Mouse (Mus musculus): Measurements from ENCODE around the gene Ankrd13a.

Gene Ankrd13a

DNA sequence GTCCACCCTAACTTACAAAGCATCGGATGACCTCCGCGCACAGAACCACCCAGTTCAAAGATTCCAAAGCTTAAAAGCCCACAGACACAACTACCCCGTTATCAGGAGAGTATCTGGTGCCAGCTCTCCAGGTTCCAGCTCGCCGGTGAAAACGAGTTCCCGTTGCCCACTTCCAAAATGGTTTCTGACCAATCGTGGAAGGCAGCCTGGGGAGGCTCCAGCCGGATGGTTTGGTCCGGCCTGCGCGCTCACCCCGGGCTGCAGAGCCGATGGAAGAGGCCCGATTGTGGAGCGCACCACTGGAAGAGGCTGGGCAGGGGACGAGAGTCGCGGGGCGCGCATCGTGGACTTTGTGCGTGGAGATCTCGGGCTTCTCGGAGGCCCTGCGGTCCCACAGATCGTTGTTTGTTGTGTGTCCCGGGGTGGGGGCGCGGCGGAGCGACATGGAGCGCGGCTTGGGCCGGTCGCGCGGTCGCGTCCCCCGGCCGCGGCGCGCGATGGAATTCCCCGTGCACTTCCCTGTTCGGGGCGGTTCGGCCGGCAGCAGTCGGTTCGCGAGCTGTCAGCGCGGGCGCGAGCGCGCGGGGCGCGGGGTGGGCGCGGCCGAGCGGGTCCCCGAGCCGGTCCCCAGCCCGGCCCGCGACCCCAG lies at the start of gene Ankrd13a:
Gene Ankrd13a, plus strand, starts transcription at position 275 of the 649 bp plus-strand sequence.
- in situ Hi-C loops (cut with MboI, MseI): loop anchor here in 1 of 2 experiments (10.0 kb wide), 1 partner anchor 1190 kb away; no protein-coding TSS in a partner anchor

DNA sequence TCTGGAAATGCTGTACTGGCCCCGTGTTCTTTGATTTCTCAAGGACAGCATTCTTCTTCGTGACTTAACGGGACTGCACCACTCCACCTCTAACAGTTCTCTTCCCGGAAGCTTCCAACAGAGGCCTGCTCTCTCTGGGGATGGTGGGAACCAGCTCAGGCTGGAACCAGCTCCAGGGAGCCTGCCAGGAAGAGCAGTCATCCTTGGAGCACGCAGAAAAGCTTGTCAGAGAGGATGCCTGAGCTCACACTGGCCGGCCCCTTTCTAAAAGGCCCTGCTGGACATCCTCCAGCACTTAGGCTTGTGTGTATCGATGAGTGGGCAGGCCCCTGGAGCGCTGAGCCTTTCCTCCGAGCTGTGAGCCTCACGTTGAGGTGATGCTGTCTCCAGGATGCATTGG lies 46.3 kb upstream of the Ankrd13a start:
- in situ Hi-C loops (cut with MboI, MseI): no loop called here

DNA sequence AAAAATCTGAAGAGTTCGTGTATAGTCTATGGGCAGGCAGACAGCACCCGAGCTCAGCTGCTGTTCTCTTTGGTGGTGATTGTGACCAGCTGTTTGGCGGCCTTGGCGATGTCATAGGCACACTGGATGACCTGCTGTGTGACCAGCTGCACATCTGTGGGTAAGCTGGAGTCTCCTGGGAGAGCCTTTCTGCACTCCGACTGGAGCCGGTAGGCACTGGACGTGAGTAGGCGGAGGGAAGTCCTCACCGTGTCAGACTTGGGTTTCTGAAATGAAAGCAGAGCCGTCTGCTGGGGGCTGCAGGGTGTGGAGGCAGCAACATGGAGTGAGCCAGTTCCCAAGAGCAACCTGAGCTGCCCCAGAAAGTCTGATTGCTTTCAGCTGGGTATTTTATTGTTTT lies 44.3 kb upstream of the Ankrd13a start:
- in situ Hi-C loops (cut with MboI, MseI): no loop called here

DNA sequence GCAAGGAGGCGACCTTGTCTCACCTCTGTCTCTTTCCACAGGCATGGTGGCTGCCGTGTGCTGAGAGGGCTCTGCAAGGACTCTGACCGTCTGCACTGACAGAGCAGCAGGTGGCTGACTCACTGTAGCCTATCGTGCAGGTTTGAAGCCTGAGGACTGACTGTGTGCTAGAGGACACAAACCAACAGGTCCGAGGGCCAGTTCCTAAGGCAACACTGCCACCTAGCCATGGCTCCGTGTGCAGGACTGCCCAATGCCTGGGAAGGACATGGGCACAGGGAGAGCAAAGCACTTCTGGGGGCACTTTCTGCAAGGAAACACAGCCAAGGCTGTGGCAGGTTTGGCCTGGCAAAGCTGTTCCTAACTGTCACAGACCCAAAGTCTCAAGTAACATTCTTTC lies 43.0 kb upstream of the Ankrd13a start:
- in situ Hi-C loops (cut with MboI, MseI): no loop called here

DNA sequence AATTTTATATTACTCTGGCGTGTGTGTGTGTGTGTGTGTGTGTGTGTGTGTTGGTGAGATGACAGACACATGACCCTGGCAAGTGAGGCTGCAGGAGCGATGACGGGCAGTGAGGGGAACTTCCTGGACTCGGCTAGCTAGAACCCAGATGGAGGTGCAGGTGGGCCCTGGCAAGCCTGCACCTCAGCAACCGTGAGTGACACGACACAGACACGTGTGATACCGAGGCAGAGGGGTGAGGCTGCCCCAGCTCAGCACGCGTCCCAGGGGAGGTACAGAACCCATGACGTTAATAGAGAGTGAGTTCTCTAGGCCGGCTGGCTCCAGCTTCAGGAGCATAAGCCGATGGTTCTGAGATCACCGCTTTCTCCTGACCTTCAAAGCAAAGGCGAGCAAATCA lies 42.5 kb upstream of the Ankrd13a start:
- in situ Hi-C loops (cut with MboI, MseI): no loop called here

DNA sequence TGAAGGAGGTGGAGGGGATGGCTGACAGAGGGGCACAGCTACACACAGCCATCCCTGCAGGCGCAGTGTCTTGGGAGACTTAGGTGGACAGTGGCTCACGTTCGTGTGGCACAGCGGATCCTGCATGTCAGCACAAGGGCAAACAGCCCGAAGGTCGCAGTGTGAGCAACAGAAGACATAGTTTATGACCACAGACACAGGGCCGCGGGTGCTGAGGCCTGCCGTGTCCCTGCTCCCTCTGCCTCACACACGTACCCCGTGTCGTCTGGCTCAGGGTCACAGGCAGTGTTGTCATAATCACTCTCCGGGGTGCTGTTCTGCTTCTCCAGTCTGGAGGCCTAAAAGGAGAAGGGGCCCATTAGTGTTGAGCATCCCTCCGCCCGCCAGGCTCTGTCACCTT lies 40.9 kb upstream of the Ankrd13a start:
- in situ Hi-C loops (cut with MboI, MseI): no loop called here

DNA sequence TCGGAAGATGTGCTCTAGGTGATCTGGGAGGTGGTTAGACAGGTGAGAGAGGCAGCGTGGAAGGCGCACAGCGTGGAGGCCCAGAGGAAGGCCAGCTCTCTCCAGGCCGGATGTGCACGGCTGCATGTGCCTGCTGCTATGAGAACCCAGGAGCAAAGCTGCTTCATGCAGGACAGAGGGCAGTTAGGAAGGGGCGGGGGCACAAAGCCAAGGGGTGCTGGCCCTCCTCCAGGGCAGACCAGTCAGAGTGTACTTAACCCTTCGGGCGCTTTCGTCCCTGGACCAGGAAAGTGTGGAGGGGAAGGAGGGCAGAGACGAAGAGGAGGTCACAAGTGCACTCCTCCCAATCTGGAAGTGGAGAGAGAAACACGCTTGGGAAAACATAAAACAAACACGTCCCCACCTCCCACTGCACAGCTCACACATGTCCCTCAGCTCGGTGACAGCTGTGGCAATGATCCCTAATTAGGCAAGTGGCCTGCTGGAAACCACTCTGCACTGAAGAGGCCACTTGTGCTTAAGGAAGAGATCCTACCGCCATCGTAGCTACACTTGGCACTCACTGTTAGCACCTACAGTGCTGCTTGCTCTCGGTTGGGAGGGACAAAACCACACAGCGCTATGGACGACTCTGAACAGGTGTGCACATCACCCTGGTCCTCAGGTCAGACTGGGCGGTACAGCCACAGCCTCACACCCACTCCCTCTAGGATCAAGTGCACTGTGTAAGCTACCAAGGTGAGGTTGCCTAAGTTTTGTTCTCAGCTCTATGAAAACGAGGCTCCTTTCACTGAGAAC lies 37.2 kb upstream of the Ankrd13a start:
- in situ Hi-C loops (cut with MboI, MseI): no loop called here

DNA sequence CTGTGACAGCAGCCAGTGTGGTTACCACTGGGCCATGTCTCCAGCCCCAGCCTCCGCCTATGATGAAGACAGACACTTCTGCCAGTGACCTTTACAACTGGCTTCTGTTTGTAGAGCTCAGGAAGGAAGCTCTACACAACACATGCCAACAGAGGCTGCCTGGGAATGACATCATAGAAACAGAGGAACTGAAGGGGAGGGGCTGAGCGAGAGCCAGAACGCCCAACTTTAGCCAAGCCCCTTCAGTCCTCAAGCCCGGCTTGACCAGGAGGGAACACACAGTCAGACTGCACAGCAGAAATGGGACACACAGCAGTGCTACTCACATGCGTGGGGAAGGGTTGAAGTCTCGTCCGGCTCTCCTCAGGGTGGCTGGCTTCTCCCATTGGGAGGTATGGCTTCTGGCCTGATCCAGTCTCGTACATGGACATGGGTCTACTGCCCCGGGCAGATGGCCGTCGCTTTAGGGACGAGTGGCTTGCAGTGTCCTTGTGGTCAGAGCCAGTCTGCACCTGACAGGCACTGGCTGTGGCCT lies 35.7 kb upstream of the Ankrd13a start:
- in situ Hi-C loops (cut with MboI, MseI): no loop called here

DNA sequence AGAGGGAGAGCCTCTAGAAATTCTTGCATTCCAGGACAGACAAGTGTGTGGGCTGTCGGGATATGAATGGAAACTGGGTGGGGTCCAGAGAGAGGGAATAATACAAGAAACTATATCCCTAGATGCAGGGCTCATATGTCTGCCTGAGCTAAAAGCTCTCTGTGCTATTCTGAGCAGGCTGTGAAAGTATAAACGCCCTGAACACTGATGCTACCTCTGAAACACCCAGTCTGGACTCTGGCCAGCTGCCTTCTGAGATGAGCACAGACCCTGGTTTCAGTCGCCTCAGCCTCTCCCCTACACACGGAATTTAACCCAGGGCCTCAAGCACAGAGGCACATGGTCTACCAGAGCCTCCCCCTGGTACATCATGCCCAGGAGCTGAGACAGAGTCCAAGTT lies 33.9 kb upstream of the Ankrd13a start:
- in situ Hi-C loops (cut with MboI, MseI): no loop called here

DNA sequence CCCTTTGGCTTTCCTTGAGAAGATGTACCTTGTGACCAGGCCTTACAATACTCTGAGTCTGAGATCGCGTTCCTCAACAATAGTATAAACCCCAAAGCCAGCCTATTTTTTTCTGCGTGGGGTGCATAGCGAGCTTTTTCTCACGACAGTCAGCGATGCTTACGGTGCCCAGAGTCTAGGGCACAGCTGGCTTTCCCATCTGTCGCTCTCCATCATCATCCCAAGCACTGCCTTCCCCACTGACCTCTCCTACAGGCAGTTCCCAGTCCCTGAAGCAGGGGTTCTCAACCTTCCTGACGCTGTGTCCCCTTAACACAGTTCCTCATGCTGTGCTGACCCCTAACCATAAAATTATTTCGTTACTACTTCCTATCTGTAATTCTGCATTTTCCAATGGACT lies 31.9 kb upstream of the Ankrd13a start:
- in situ Hi-C loops (cut with MboI, MseI): no loop called here

DNA sequence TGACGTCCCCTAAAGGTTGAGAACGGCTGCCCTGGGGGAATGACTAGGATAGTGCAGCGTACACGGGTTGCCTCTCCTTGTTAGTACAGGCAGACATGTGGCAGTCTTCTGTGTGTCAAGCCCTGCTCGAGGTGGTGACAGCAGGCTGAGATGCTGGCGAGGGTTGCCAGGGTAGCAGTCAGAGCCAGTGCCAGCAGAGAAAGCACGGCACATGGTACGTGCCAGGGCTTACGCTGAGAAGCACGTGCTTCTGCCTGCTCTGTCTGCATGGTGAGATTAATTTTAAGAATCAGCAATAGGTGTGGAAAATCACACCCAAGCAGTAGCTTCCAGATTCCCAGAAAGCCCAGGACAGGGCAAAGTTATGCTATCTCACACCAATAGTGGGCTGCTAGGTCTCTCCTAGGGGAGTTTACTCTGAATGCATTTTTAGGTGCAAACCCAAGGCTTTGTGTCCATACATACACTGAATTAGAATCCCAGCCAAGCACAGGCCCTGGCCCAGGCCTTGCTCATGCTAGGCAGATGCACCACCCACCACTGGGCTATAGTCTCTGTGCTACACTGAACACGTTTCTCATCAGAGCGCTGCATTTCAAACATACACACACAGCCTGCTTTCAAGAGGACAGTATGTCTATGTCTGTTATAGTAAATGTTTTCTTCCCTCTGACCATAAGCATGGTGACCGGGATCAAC lies 31.3 kb upstream of the Ankrd13a start:
- in situ Hi-C loops (cut with MboI, MseI): no loop called here

DNA sequence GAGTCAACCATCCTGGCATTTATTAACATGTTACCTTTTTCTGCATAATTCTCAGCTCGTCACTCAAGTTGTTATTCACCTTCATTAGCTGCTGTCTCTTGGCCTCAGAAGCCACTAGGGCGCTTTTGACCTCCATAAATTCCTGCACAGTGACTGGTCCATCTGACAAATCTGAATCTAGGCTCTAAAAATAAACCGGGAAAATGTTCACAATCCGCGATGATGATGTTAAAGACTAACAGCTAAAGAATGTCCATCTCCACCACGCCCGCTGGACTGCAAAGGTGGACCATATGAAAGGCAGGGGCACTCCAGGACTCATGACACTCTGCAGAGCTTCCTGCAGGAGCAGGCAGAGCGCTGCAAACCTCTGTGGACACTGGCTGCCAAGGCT lies 30.8 kb upstream of the Ankrd13a start:
- in situ Hi-C loops (cut with MboI, MseI): no loop called here

DNA sequence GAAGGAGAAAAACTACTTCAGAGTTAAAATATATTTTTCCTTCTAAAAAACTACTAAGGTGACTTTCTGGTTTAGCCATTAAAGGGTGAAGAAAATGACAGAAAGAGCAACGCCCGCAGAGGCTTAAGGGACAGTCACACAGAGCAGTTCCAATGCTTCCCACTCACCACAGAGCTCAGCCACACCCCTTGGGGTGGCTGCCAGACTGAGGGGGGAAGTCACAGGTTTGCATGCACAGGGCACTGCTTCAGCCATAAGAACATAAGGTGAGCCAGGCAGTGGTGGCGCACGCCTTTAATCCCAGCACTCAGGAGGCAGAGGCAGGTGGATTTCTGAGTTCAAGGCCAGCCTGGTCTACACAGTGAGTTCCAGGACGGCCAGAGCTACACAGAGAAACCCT lies 28.9 kb upstream of the Ankrd13a start:
- in situ Hi-C loops (cut with MboI, MseI): no loop called here

DNA sequence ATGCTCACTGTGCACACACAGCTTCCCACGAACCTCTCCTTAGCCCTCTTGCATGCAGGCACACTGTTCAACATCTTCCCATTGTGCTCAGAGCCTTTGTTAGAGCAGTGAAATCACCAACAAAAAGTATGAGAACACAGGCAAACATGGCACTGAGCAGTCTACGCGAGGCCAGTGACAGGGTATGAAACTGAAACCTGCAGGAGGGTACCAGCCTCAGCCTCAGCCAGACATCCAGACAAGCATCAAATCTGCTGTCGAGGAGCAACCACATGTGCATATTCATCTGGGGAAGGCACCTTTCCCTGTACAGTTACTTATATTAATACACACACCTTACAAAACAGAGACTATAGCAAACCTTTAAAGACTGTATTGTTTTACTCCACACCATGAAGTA lies 27.6 kb upstream of the Ankrd13a start:
- in situ Hi-C loops (cut with MboI, MseI): no loop called here

DNA sequence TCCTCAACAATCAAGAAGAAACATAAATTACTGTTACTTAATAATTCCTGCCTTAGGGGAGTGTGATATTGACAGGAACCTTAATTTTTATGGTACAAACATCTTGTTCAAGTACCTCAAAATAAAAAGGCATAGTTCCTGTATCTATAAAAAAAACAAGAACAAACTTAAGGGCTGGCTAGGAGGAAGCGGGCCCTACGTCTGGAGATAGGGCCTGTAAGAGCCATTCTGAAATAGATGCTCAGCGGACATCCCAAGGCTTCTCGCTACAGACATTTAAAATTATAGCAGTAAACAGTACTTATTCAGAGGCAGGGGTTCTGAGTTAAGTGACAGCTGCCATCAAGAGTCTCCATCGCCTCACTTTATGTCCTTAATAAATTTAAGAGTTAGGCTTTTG lies 27.0 kb upstream of the Ankrd13a start:
- in situ Hi-C loops (cut with MboI, MseI): no loop called here

DNA sequence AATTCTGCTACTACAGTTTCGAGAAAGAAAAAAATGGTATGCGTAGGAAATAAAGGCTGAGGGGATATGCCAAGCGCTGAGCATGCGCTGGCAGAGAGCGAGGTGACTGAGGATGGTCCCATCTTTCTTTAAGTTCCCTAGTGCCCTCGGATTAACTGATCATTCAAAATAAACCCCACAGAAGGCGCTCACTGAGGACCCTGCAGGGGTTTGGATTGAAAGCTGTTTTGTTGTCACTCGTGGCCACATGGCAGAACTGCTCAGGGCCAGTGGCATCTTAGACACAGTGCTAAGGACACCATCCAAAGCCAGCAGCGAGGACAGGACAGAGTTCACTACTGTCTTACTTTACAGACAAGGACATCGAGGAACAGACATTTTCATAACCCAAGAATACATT lies 24.2 kb upstream of the Ankrd13a start:
- in situ Hi-C loops (cut with MboI, MseI): no loop called here

DNA sequence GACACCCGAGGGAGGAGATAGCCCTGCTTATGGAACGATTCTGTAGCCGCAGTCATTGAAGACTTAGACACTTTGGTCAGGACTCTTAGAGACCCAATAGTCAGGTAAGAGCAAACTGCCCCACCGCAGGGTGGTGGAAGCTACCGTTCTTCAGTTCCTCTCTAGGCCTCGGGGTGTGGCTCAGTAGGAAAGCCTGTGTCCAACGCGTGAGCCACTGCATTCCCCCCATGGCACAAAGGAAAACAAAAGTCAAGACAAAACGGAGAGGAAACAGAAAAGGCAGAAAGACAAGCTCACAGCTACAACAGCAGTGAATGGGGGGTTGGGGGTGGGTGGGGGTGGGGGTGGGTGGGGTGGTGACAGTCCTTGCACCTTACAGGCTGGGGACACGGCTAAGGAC lies 22.1 kb upstream of the Ankrd13a start:
- in situ Hi-C loops (cut with MboI, MseI): no loop called here

DNA sequence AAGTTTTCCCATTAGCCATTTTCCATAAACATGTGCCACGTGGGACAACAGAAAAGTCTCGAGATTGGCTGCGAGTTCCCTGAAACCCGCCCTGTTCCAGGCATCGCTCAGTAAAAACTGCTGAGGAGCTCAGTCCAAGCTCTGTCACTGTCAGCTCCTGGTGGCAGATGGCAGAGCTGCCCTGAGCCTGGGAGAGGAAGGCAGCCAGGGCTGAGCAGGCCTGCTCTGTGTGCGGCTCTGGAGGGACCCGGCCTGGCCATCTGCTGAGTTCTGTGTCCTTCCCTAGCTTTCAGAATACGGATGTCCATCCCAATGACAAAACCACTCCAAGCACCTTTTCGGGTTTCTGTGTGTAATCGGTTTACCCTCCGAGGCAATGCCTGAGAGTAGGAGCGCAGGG lies 21.1 kb upstream of the Ankrd13a start:
- in situ Hi-C loops (cut with MboI, MseI): no loop called here

DNA sequence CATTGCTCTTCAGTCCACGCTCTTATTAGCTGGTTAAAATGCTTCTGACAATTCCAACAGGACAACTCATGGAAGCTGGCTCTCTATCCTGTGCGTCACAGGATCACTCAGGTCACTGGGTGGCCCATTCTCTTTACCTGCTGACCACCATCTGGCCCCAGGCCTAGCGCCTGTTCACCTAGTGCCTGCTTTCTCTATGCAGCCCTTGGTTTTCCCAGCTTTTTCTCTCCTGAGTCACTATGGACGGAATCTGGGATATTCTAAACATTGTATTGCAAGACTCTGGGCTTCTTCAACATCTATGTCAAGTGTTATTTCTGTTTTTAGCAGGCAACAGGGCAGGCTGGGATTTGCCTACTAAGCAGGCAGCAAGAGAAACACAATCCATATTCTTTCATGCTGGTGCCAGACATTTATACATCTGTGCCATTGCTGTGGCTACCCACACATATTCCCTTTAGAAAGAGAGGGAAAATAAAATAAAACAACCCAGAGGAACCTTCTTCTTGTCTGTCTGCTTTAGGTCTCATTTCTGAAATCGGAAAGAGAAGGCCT lies 14.9 kb upstream of the Ankrd13a start:
- in situ Hi-C loops (cut with MboI, MseI): no loop called here

DNA sequence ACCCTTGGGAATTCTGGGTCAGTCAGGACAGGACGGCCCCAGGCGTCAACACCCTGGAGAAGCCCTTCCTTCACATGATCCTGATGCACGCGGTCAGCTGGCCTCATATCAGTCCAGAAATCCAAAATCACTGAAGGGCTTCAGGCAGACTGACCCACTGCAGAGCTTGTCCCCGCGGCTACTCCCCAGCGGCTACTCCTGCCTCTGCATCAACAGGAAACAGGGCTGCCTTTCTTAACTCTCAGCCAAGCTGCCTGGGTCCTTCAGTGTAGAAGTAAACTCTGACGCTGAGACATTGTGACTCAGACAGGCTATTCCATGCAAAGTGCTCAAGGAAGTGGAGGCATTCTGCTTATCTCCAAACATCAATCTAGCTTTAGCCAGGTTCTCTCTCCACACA lies 12.5 kb upstream of the Ankrd13a start:
- in situ Hi-C loops (cut with MboI, MseI): no loop called here

DNA sequence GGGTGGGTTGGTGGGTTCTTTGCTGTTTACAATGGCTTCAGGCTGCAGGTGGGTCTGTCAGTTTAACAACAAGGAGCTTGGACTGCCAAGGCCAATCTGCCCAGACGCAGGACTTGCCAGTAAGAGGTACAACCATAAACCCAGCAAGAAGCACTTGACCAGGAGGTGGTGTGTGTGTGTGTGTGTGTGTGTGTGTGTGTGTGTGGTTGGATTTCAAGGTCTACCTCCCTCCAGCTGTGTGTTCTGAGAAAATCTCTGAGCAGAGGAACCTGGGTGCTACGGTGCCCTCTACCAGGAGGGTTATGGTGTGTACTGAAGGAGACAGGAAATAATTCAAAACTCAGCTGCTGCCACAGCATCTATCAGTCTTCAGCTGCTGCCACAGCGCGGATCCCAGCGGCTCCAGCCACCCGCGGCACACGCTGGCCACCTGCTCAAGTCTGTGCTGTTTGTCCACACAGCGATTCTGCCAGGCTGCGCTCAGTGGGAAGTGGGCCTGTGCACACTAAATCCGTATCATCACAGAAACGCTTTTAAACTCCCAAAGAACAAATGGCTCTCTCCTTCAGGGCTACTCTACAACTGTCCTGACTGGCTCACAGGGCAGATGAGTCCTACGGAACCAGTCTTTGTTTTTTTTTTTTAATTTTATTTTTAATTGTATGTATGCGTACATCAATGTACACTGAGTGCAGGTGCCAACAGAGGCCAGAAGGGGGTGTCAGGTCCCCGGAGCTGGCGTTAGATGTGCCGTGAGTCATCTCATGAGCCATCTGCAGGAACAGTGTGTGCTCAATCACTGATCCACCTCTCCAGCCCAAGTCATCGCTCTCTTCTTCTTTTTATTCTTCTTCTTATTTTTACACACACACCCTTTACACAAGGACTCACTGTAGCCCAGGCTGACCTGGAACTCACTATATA lies 9.4 kb upstream of the Ankrd13a start:
- in situ Hi-C loops (cut with MboI, MseI): no loop called here
